Mouse (Mus musculus) lung, adult 2 months (tissue): Measurements from ENCODE around the gene Ak9. TPM values are rescaled to one million over a fixed set of nuclear protein-coding genes. Genes with fewer than 3 reads are reported as not detected.
A peak's percentile ranks its signal among the peaks of the same experiment; 100 is the strongest.

Experiments
- DNase-seq: peaks from one replicate; pipeline ENCODE4 v3.0.0; 2022
- H3K4me1 ChIP-seq: fragments of 200-500 bp; 2 replicates; pipeline ENCODE4 v1.6.1; 2011; ENCODE audit warnings: low read length; ENCODE audit not compliant: control insufficient read depth, insufficient read depth
- H3K4me3 ChIP-seq: fragments of 200-500 bp; replicated peaks from 2 replicates; pipeline ENCODE3; 2011; ENCODE audit warnings: low read depth, mild to moderate bottlenecking, control low read depth, low read length; ENCODE audit errors: extremely low read depth
- CTCF ChIP-seq: fragments of 200-500 bp; IDR thresholded peaks from 2 replicates; pipeline ENCODE4 v1.5.1; 2011; ENCODE audit warnings: mild to moderate bottlenecking, low read length, control low read depth; ENCODE audit not compliant: insufficient read depth
- POLR2A ChIP-seq: fragments of 200-500 bp; IDR thresholded peaks from 2 replicates; pipeline ENCODE4 v1.6.1; 2011; ENCODE audit warnings: low read depth, mild to moderate bottlenecking, control low read depth, low read length, borderline replicate concordance; ENCODE audit errors: extremely low read depth
- WGBS: fragments of 180-500 bp; shearing (Covaris S2); methylation state at CpG from one replicate; pipeline ENCODE4 v1.1.7; 2018; 5-methylcytosine and 5-hydroxymethylcytosine counted together
- polyA plus RNA-seq: library from polyadenylated mRNA; depleted of rRNA; stranded (reverse); fragments of >200 nt; gene quantifications from 2 replicates; pipeline ENCODE4 v1.2.3, GENCODE M21; 2012

Ak9 gene
- polyA plus RNA-seq, 1 experiment: 0.56 TPM

- WGBS: 82% methylated on average over 4 of the region's 4 CpGs
- H3K4me3 ChIP-seq: no peak overlapping the region
- H3K4me1 ChIP-seq: no peaks in the 10 kb centered on the region
- no peak for DNase-seq
- no peak for TF ChIP-seq CTCF
- TF ChIP-seq POLR2A: no peak
These were observed 4.4 kb downstream of the Ak9 start for GRCm38 (mm10) chr10:41308205-41308604.

- 78% methylated on average over 3 of the region's 3 CpGs for WGBS
- TF ChIP-seq POLR2A: no peak
- Histone ChIP-seq H3K4me1 (no peaks in the 10 kb centered on the region), H3K4me3 (no peak overlapping the region)
- no peak for DNase-seq
These were observed 12.1 kb downstream of the Ak9 start for GRCm38 (mm10) chr10:41315866-41316265.

- TF ChIP-seq CTCF (no peak), POLR2A (no peak)
- DNase-seq: no peak
- 83% methylated on average over 2 of the region's 2 CpGs for WGBS
- Histone ChIP-seq H3K4me1 (no peaks in the 10 kb centered on the region), H3K4me3 (no peak overlapping the region)
These were observed 28.8 kb downstream of the Ak9 start for GRCm38 (mm10) chr10:41332533-41333043.

GRCm38 (mm10) chr10:41341346-41341745 is 37.6 kb downstream of the Ak9 start:
- 73% methylated on average over 7 of the region's 7 CpGs for WGBS
- H3K4me3 ChIP-seq: no peak overlapping the region
- peak; percentile 52 for DNase-seq
- H3K4me1 ChIP-seq: peaks cover 2% of the 10 kb centered on the region; the same call in 1 of the 2 replicates
- TF ChIP-seq POLR2A (no peak), CTCF (no peak)

GRCm38 (mm10) chr10:41365086-41365485 is 61.3 kb downstream of the Ak9 start:
- no peak for DNase-seq
- TF ChIP-seq POLR2A (no peak), CTCF (no peak)
- no peaks in the 10 kb centered on the region for H3K4me1 ChIP-seq
- WGBS: 79% methylated on average over 9 of the region's 9 CpGs
- no peak overlapping the region for H3K4me3 ChIP-seq

- 70% methylated on average over 12 of the region's 12 CpGs for WGBS
- Histone ChIP-seq H3K4me3 (no peak overlapping the region), H3K4me1 (no peaks in the 10 kb centered on the region)
- no peak for DNase-seq
- TF ChIP-seq POLR2A (no peak), CTCF (no peak)
These were observed 76.7 kb downstream of the Ak9 start for GRCm38 (mm10) chr10:41380466-41380865.

- WGBS: 55% methylated on average over 15 of the region's 15 CpGs
- no peak for TF ChIP-seq POLR2A
- Histone ChIP-seq H3K4me3 (no peak overlapping the region), H3K4me1 (no peaks in the 10 kb centered on the region)
- DNase-seq: no peak
These were observed 81.9 kb downstream of the Ak9 start for GRCm38 (mm10) chr10:41385506-41386221.

- Histone ChIP-seq H3K4me1 (no peaks in the 10 kb centered on the region), H3K4me3 (no peak overlapping the region)
- no peak for DNase-seq
- 64% methylated on average over 2 of the region's 2 CpGs for WGBS
- TF ChIP-seq POLR2A: no peak
- no peak for TF ChIP-seq CTCF
These were observed 89.8 kb downstream of the Ak9 start for GRCm38 (mm10) chr10:41393555-41393954.

- no peak for DNase-seq
- Histone ChIP-seq H3K4me3 (no peak overlapping the region), H3K4me1 (no peaks in the 10 kb centered on the region)
- TF ChIP-seq CTCF: no peak
- TF ChIP-seq POLR2A: no peak
- 81% methylated on average over 3 of the region's 3 CpGs for WGBS
These were observed 97.3 kb downstream of the Ak9 start for GRCm38 (mm10) chr10:41401097-41401496.

- 39% methylated on average over 2 of the region's 2 CpGs for WGBS
- TF ChIP-seq CTCF: no peak
- no peak for TF ChIP-seq POLR2A
- H3K4me1 ChIP-seq: no peaks in the 10 kb centered on the region
- DNase-seq: peak; percentile 10
- no peak overlapping the region for H3K4me3 ChIP-seq
These were observed 99.6 kb downstream of the Ak9 start for GRCm38 (mm10) chr10:41403364-41403763.
